Mouse (Mus musculus) ZHBTc4 (cell line): ENCODE measurements around the gene Col5a1.

Source experiments
- DNase-seq: peaks from one replicate; pipeline ENCODE4 v3.0.0-alpha.2; 2011; ENCODE audit warnings: low read depth, low spot score

Col5a1 gene

DNA sequence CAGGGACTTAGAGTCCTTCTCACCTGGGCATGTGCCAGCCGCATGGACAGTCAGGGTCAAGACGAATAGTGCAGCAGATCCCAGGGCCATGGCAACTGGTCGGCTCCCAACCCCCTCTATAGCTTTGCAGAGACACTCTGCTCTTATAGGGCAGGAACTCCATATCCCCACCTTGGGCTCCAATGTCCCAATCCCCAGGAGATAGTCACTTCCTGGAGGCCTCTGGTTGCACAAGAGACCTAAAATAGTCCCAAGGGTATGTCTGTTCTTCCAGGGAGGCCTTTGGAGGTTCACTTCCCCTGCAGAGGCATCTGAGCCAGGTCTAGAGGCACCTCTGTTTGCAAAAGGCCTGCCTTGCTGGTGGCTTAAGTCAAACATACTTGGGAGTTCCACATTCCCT lies 198.5 kb downstream of the Col5a1 start, which contains the start of gene Fcnb:
TSS of gene Fcnb (minus strand) at position 118 of the 400 bp plus-strand sequence.
- no peak for DNase-seq

GRCm38 (mm10) chr2:28086112-28086511 lies 199.9 kb downstream of the Col5a1 start:
- DNase-seq = no peak

DNA sequence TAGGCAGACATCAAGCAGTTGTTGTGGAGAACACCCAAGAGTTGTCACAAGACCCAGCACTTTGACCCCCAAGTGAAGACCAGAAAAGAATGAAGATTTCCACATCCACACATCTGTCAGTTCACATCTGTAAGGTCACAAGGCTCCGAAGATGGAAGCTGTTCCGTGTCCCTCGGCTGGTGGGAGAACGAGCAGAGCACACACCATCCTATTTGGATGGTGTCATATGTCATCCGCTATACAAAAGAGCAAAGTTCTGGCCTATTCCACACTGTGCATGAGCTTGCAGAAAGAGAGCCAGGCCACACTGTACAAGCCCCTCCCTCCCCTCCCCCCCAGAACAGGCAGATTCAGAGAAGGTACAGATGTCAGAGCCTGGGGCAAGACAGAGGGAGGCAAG lies 202.9 kb downstream of the Col5a1 start:
- DNase-seq = no peak
